Mouse (Mus musculus) olfactory bulb, adult 2 months (tissue): ENCODE measurements around the gene Frmd4a.

Experiments used
- CTCF ChIP-seq: fragments of 200-500 bp; IDR thresholded peaks from 2 replicates; pipeline ENCODE4 v1.5.1; 2012; ENCODE audit warnings: low read depth, mild to moderate bottlenecking, low read length, moderate library complexity; ENCODE audit not compliant: insufficient read depth
- POLR2A ChIP-seq: fragments of 200-500 bp; IDR thresholded peaks from 2 replicates; pipeline ENCODE4 v1.6.1; 2012; ENCODE audit warnings: mild to moderate bottlenecking, low read depth, low read length, moderate library complexity; ENCODE audit not compliant: insufficient read depth

DNA sequence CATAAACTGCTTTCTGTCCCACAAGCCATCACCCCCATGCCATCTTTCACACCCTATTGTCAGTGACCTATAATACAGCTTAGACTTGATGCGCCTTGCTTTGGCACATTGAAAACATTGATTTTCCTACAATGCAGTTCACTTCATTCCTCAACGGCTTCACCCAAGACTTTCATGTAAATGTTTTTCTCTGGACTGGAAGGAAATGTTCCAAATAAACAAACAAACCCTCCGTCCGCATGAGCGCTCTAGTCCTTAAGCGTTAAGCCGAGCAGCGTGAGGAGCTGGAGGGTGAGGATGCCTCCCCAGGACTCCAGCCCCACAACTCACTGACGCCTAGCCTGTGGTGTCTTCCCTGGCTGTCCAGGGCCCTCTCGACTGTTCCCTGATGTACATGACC lies 279.4 kb downstream of the Frmd4a start:
- TF ChIP-seq CTCF (no peak), POLR2A (no peak)
